Mouse (Mus musculus) neural tube, embryonic 15.5 days (tissue): ENCODE data around the gene Slc6a5. TPM values are rescaled to one million over a fixed set of nuclear protein-coding genes. Genes with fewer than 3 reads are reported as not detected.

ENCODE experiments used
- ATAC-seq: fragments of 200-750 bp; cut with Nextera tagmentation; 2 replicates; pipeline ENCODE4 v1.8.0; 2017; ENCODE audit warnings: mild to moderate bottlenecking, moderate TSS enrichment, moderate library complexity; ENCODE audit not compliant: low FRiP score
- H3K27ac ChIP-seq: fragments of 300-500 bp; sonication (generic); replicated peaks from 2 replicates; pipeline ENCODE4 v1.5.1; 2015; ENCODE audit warnings: mild to moderate bottlenecking, inconsistent platforms
- H3K27me3 ChIP-seq: fragments of 300-500 bp; sonication (generic); replicated peaks from 2 replicates; pipeline ENCODE4 v1.6.1; 2015; ENCODE audit warnings: inconsistent platforms
- H3K36me3 ChIP-seq: fragments of 300-500 bp; sonication (generic); 2 replicates; pipeline ENCODE4 v1.6.1; 2015; ENCODE audit warnings: inconsistent platforms
- H3K4me1 ChIP-seq: fragments of 300-500 bp; sonication (generic); 2 replicates; pipeline ENCODE4 v1.6.1; 2015; ENCODE audit warnings: inconsistent platforms
- H3K4me2 ChIP-seq: fragments of 300-500 bp; sonication (generic); 2 replicates; pipeline ENCODE4 v1.6.1; 2015; ENCODE audit warnings: inconsistent platforms, mild to moderate bottlenecking, moderate library complexity
- H3K4me3 ChIP-seq: fragments of 300-500 bp; sonication (generic); replicated peaks from 2 replicates; pipeline ENCODE4 v1.5.1; 2015; ENCODE audit warnings: mild to moderate bottlenecking, inconsistent platforms
- H3K9ac ChIP-seq: fragments of 300-500 bp; sonication (generic); replicated peaks from 2 replicates; pipeline ENCODE4 v1.6.1; 2015; ENCODE audit warnings: mild to moderate bottlenecking, inconsistent platforms
- H3K9me3 ChIP-seq: fragments of 300-500 bp; sonication (generic); replicated peaks from 2 replicates; pipeline ENCODE4 v1.6.1; 2016; ENCODE audit warnings: inconsistent platforms
- WGBS: fragments of 180-500 bp; shearing (Covaris S2); methylation state at CpG from one replicate; pipeline ENCODE4 v1.1.7; 2015; ENCODE audit warnings: mixed read lengths; 5-methylcytosine and 5-hydroxymethylcytosine counted together
- polyA plus RNA-seq: library from polyadenylated mRNA; unstranded; fragments of >200 nt; fragmentation: Nextera tagmentation; extraction: Ambion mirVana; gene quantifications from 2 replicates; pipeline ENCODE4 v1.2.1, GENCODE M21; 2015

Slc6a5 gene
- polyA plus RNA-seq, 1 experiment from 2014 or later, result 19.7 TPM

DNA sequence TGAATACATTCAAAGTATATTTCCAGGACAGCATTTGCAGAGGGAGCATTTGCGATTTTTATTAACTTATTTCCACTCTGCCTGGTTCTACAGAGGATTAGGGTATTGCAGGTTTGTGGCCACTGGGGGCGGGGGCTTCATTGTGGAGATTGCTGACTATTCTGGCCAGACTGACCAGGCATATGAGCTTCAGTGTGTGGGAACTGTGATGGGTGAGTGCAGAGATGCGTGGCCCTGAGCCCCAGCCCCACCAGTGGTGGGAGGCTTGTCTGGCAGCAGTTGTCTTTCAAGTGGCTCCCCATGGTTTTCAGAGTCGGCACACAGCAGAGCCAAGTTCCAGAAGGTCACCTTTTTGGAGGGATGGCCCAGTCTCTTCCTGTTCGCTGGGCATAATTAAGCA, 32.5 kb downstream of the Slc6a5 start:
- no peaks in the 10 kb centered on the region for H3K9me3 ChIP-seq
- peak; percentile 33; the same call in 1 of the 2 replicates for ATAC-seq
- no peaks in the 10 kb centered on the region for H3K27me3 ChIP-seq
- H3K27ac ChIP-seq, result no peak overlapping the region
- no peak overlapping the region for H3K4me2 ChIP-seq
- 0 out of 2 replicates have a peak, but pooled peaks cover 2% of the 10 kb centered on the region for H3K4me1 ChIP-seq
- H3K9ac ChIP-seq, result no peak overlapping the region
- H3K4me3 ChIP-seq, result no peak overlapping the region
- H3K36me3 ChIP-seq, result peaks cover 4% of the 10 kb centered on the region; the same call in 1 of the 2 replicates
- 65% methylated on average over 5 of the region's 5 CpGs for WGBS

DNA sequence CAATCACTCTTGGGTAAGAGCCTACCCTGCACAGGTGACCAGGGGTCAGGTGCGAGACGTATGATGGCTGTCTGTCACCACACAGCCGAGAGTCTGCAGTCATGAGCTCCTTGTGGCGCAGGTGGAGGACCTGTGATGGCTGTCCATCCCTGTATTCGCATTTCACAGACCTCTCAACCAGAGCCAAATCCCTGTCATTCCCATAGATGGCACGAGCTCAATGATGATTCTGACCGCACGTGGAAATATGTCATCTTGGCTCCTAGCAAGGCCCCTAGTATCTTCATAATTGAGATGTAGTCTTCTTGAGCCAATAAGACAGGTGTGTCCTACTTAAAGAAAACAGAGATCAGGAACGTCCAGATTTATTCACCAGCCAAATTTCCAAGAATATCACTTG, 36.7 kb downstream of the Slc6a5 start:
- no peaks in the 10 kb centered on the region for H3K27me3 ChIP-seq
- no peak for ATAC-seq
- no peak overlapping the region for H3K4me3 ChIP-seq
- 91% methylated on average over 9 of the region's 9 CpGs for WGBS
- 0 out of 2 replicates have a peak, but pooled peaks cover 2% of the 10 kb centered on the region for H3K4me1 ChIP-seq
- H3K9ac ChIP-seq, result no peak overlapping the region
- no peaks in the 10 kb centered on the region for H3K9me3 ChIP-seq
- H3K4me2 ChIP-seq, result no peak overlapping the region
- peaks cover 4% of the 10 kb centered on the region for H3K36me3 ChIP-seq
- no peak overlapping the region for H3K27ac ChIP-seq

DNA sequence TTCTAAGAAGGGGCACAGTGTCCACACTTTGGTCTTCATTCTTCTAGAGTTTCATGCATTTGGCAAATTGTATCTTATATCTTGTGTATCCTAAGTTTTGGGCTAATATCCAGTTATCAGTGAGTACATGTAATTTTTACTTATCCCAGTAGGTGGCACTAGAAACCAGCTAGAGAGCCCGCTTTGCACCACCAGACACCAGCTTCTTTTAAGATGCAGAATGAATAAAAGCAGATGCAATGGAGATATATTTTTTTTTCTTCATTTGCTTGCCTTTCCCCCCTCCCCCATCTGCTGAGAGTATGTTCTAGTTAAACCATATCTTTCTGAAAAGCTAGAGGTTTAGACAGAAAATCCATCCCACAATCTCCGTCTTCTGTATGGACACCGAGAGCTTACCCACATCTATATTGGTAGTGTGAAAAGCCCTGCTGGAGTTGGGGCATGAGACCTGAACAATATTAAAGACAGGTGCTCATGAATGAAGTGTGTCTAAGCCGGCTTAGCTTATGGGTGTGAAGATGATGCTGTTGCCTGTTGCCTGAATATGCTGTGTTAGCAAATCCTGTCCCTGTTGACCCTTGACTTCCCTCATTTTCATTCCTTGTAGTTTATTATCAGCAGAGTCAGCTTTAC, 43.7 kb downstream of the Slc6a5 start:
- 61% methylated on average over 4 of the region's 4 CpGs for WGBS
- no peaks in the 10 kb centered on the region for H3K9me3 ChIP-seq
- 0 out of 2 replicates have a peak overlapping the region, but pooled peaks have one; percentile 23 for H3K27ac ChIP-seq
- H3K36me3 ChIP-seq, result 0 out of 2 replicates have a peak, but pooled peaks cover 3% of the 10 kb centered on the region
- peaks cover 13% of the 10 kb centered on the region for H3K4me1 ChIP-seq
- H3K4me3 ChIP-seq, result no peak overlapping the region
- no peak overlapping the region for H3K9ac ChIP-seq
- H3K27me3 ChIP-seq, result no peaks in the 10 kb centered on the region
- H3K4me2 ChIP-seq, result no peak overlapping the region
- ATAC-seq, result no peak

DNA sequence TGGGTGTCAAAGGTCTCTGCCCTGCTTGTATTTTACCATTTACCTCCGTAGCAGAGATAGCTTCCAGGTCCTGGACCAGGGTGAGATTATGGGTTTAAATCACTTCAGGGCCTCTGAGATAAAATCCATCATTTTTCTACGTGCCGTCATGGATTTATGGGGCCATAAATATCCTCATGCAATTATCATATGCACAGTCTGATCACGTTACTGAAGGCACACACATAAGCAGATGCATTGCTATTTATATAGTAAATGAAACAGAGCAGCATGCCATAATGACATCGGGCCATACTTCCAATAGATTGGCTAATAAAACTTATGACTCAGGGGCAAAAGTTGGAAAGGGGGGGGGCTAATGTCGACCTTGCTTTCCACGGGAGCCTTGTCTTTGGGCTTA, 44.9 kb downstream of the Slc6a5 start:
- no peaks in the 10 kb centered on the region for H3K9me3 ChIP-seq
- H3K27ac ChIP-seq, result no peak overlapping the region
- no peak overlapping the region for H3K9ac ChIP-seq
- no peak overlapping the region for H3K4me2 ChIP-seq
- no peak for ATAC-seq
- WGBS, result 39% methylated on average over 7 of the region's 7 CpGs
- H3K4me3 ChIP-seq, result no peak overlapping the region
- peaks cover 13% of the 10 kb centered on the region for H3K4me1 ChIP-seq
- no peaks in the 10 kb centered on the region for H3K27me3 ChIP-seq
- H3K36me3 ChIP-seq, result 0 out of 2 replicates have a peak, but pooled peaks cover 3% of the 10 kb centered on the region

DNA sequence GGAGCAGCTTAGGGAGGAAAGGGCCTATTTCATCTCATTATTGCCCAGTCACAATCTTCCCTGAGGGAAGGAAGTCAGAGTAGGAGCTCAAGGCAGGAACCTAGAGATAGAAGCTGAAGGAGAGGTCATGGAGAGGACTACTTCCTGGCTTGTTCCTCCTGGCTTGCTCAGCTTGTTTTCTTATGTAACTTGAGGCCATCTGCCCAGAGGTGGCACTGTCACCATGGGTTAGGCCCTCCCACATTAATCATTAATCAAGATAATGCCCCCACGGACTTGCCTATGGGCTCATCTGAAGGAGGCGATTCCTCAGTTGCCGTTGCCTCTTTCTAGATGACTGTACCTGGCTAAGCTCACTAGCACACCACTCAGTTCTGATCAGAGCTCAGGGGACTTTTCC, 47.2 kb downstream of the Slc6a5 start:
- Histone ChIP-seq H3K27me3 (no peaks in the 10 kb centered on the region), H3K9me3 (no peaks in the 10 kb centered on the region), H3K36me3 (0 out of 2 replicates have a peak, but pooled peaks cover 2% of the 10 kb centered on the region), H3K4me3 (no peak overlapping the region), H3K9ac (no peak overlapping the region), H3K27ac (no peak overlapping the region), H3K4me1 (peaks cover 13% of the 10 kb centered on the region), H3K4me2 (no peak overlapping the region)
- WGBS, result 66% methylated on average over 3 of the region's 3 CpGs
- ATAC-seq, result no peak

DNA sequence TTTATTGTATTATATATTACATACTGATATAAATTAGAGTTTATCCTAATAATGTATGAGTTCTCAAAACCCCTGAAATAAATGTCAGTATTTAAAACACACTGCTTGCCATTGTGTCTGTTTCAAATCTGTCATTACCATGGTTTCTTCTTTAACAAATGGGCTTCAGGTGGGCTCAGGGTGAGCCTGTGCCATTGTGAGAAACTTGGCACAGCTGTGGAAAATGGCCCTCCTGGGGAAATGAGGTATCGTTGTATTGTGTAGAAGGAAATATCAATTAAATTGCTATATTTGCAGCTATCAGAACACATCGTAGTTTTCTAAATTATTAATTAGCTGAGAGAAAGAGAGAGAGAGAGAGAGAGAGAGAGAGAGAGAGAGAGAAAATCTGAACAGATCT, 53.8 kb downstream of the Slc6a5 start:
- ATAC-seq, result no peak
- 23% methylated on average over 2 of the region's 2 CpGs for WGBS
- H3K36me3 ChIP-seq, result no peaks in the 10 kb centered on the region
- H3K9ac ChIP-seq, result no peak overlapping the region
- H3K27ac ChIP-seq, result no peak overlapping the region
- H3K9me3 ChIP-seq, result no peaks in the 10 kb centered on the region
- no peaks in the 10 kb centered on the region for H3K4me1 ChIP-seq
- H3K4me3 ChIP-seq, result no peak overlapping the region
- H3K4me2 ChIP-seq, result no peak overlapping the region
- H3K27me3 ChIP-seq, result no peaks in the 10 kb centered on the region

DNA sequence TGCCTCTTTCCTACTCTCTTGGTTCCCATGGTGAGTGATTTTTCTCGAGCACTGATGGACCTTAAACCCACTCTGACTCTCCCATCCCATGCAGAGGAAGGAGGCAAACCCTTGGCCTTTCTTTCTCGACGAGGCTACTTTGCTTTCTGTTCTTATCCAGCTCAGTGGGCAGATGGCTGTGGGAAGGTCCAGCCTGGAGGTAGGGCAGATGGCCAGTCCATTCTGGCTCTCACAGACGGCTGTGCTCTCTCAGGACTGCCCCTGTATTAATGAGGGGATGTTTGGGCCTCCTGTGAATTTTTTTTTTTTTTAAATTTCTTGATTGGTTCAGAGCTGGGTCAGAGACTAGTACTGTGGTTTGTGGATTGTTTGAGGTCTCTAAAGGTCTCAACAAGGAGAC, 59.6 kb downstream of the Slc6a5 start:
- no peak for ATAC-seq
- H3K4me3 ChIP-seq, result no peak overlapping the region
- H3K4me2 ChIP-seq, result no peak overlapping the region
- H3K36me3 ChIP-seq, result no peaks in the 10 kb centered on the region
- no peak overlapping the region for H3K27ac ChIP-seq
- 38% methylated on average over 4 of the region's 4 CpGs for WGBS
- peaks cover 3% of the 10 kb centered on the region for H3K4me1 ChIP-seq
- H3K27me3 ChIP-seq, result peaks cover 17% of the 10 kb centered on the region
- no peak overlapping the region for H3K9ac ChIP-seq
- H3K9me3 ChIP-seq, result no peaks in the 10 kb centered on the region

DNA sequence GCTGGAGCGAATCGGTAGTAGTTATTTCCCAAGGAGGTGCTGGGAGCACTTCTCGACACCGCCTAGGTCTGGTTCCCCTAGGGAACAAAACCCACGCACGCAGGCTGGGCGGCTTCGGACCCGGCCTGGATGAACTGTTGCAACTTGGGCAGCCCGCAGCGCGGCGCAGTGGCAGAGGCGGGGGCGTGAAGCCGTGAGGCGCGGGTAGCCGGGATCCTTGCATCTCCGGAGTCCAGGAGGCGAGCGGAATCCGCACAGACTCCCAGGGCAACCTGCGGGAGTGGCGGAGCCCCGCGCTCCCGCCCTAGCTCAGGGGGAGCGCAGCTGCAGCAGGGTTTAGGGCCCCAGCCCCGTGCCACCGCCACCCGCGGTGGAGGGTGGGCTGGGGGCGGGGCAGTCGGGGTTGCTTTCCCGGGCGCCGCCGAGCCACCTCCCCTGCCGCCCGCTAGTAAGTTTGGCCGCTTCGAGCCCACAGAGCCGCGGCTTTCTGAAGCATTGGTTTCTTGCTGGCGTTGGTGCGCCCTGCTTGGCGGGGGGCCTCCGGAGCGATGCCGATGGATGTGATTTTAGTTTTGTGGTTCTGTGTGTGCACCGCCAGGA, 65.0 kb downstream of the Slc6a5 start, which contains the start of gene Nell1:
Gene Nell1 (plus strand): TSS at position 24 of the 600 bp plus-strand sequence.
- no peaks in the 10 kb centered on the region for H3K36me3 ChIP-seq
- H3K27me3 ChIP-seq, result peaks cover 49% of the 10 kb centered on the region
- H3K9me3 ChIP-seq, result no peaks in the 10 kb centered on the region
- H3K4me2 ChIP-seq, result peak within 1 kb of the TSS; percentile 96
- ATAC-seq, result peak; percentile 63
- WGBS, result under 1% methylated on average over 52 of the region's 52 CpGs
- H3K4me1 ChIP-seq, result peaks cover 23% of the 10 kb centered on the region
- H3K9ac ChIP-seq, result peak within 1 kb of the TSS; percentile 61
- H3K4me3 ChIP-seq, result peak within 1 kb of the TSS; percentile 55
- peak within 1 kb of the TSS; percentile 60 for H3K27ac ChIP-seq

DNA sequence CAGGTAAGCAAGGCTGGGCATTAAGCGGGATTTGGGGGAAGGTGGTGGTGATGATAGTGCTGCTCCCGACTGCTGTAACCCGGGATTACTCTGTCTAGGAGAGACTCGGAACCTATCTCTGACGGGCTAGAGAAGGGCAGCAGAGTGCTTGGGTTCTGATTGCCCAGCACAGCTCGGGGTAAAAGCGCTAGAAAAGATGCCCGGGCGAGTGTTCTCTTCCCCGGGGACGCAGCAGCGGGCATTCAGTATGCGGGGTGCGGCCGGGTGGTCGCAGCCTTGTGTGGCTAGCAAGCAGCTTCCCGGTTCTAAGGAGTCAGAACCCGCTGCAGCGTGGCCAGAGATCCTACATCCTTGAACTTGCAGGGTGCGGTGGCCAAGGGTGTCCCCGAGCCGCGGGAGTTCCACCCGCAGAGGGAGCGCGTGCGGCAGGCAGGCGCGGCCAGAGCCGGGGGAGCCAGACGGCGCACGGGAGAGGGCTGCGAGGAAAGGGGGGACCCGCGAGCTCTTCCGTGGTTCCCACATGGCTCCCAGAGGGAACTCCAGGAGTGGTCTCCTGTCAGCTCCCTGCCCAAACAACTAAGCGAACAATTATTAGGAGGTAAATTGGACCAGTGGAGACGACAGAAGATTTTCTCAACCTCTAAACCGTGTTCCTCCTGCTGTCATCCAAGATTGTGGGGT, 65.6 kb downstream of the Slc6a5 start:
- H3K4me1 ChIP-seq, result peaks cover 23% of the 10 kb centered on the region
- WGBS, result under 1% methylated on average over 40 of the region's 40 CpGs

DNA sequence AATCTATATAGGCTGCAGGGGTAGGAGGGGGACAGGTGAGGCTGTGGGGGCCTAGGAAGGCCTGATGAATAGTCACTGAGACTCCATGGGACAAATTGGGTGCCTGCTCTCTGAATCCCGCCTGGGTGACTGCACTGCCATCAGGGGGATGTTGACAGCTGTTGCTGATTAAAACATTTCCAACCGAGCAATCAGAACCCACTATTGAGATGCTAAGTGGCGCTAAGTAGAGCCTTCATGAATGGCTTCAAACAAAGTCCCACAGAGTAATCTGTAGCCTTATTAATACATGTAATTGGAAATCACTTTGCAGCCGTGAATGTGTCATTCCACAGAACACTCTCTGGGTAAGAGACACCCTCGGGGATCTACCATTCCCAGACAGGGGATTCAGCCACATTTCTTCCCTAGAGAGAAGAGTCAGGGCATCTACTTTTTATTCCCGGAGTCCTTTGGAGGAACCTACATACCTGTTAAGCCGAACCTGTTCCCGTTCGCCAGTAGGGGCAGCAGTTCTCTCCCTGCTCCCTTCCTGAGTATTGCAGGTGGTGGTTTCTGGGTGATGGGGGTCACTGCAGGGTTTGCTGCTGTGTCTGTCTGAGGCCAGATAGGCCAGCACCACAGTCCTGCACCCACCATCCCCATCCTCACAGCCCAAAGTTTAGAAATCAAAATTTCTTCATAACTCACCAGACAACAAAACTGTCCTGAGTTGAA, 71.7 kb downstream of the Slc6a5 start:
- no peaks in the 10 kb centered on the region for H3K9me3 ChIP-seq
- H3K4me2 ChIP-seq, result no peak overlapping the region
- no peak for ATAC-seq
- H3K4me1 ChIP-seq, result 0 out of 2 replicates have a peak, but pooled peaks cover 1% of the 10 kb centered on the region
- no peak overlapping the region for H3K4me3 ChIP-seq
- 14% methylated on average over 9 of the region's 9 CpGs for WGBS
- no peak overlapping the region for H3K27ac ChIP-seq
- no peak overlapping the region for H3K9ac ChIP-seq
- peaks cover 17% of the 10 kb centered on the region for H3K27me3 ChIP-seq
- no peaks in the 10 kb centered on the region for H3K36me3 ChIP-seq

More for the DNA sequence above, 65.6 kb downstream of the Slc6a5 start:
- H3K27ac ChIP-seq, result peak overlapping the region; percentile 60
- peak overlapping the region; percentile 96 for H3K4me2 ChIP-seq
- peaks cover 49% of the 10 kb centered on the region for H3K27me3 ChIP-seq
- no peaks in the 10 kb centered on the region for H3K9me3 ChIP-seq
- H3K36me3 ChIP-seq, result no peaks in the 10 kb centered on the region
- peak overlapping the region; percentile 61 for H3K9ac ChIP-seq
- peak overlapping the region; percentile 55 for H3K4me3 ChIP-seq
- ATAC-seq, result peak; percentile 75

DNA sequence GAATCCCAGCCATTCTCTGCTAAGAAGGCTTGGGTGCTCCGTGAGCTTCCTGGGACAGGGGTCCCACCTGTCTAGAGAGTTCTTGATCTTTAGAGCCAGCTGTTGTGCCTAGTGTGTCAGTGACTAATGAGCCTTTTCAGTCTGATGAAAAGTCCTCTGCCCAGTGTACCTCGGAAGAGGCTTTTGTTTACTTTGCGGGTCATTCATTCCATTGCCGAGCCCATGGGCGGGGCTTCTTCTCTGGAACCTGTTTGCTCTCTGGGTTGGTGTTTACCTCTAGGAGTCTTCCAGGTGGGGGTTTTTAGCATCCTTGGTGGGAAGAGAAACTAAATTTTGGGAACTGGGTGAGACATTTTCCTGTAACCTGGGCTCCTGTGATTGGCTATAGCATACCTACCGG, 74.8 kb downstream of the Slc6a5 start:
- H3K9ac ChIP-seq, result no peak overlapping the region
- no peak for ATAC-seq
- no peak overlapping the region for H3K27ac ChIP-seq
- no peaks in the 10 kb centered on the region for H3K27me3 ChIP-seq
- WGBS, result 23% methylated on average over 6 of the region's 6 CpGs
- no peaks in the 10 kb centered on the region for H3K4me1 ChIP-seq
- no peak overlapping the region for H3K4me3 ChIP-seq
- no peak overlapping the region for H3K4me2 ChIP-seq
- H3K9me3 ChIP-seq, result no peaks in the 10 kb centered on the region
- no peaks in the 10 kb centered on the region for H3K36me3 ChIP-seq
